Mouse (Mus musculus) bone marrow, adult 2 months (tissue): ENCODE data around the gene Rab29.

Experiments
- CTCF ChIP-seq: fragments of 200-500 bp; IDR thresholded peaks from 2 replicates; pipeline ENCODE4 v1.5.1; 2011; ENCODE audit warnings: low read length, control low read depth; ENCODE audit not compliant: control insufficient read depth, insufficient read depth
- POLR2A ChIP-seq: fragments of 200-500 bp; IDR thresholded peaks from 2 replicates; pipeline ENCODE4 v1.6.1; 2011; ENCODE audit warnings: low read depth, mild to moderate bottlenecking, control low read depth, low read length, borderline replicate concordance; ENCODE audit not compliant: control insufficient read depth

DNA sequence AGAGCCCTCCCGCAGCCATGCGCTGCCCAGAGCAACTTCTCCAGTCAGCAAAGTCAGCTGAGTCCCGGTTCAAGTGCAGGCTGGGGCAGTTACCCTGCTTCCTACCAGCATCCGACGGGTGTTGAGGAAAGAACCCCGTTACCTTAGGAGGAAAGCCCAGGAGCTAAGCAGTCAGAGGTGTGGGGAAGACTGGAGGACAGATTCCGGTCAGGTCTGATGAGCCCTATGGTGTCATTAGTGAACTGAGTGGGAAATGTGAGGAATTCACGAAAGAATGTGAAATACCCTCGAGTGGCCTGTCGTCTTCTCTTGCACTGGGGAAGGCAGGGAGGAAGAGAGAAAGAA is 894 bp downstream of the Rab29 start:
- TF ChIP-seq CTCF: no peak
- TF ChIP-seq POLR2A: no peak
